Mouse (Mus musculus): Measurements from ENCODE around the gene Spata22. TPM values are rescaled to one million over a fixed set of nuclear protein-coding genes. Genes with fewer than 3 reads are reported as not detected.
"Not testable (repeated sequence)": the region's sequence is repeated elsewhere in the genome, so short reads cannot be mapped to it uniquely, and the experiment has no call there.

Spata22 gene
- 0.73 TPM in 1 of 2 replicates, not detected in the other for total RNA-seq (2021)
- long read RNA-seq, partial matches to known transcripts, result 0 of 2 reads
- long read RNA-seq, other reads (novel, unspliced or antisense), result 2 of 2 reads

DNA sequence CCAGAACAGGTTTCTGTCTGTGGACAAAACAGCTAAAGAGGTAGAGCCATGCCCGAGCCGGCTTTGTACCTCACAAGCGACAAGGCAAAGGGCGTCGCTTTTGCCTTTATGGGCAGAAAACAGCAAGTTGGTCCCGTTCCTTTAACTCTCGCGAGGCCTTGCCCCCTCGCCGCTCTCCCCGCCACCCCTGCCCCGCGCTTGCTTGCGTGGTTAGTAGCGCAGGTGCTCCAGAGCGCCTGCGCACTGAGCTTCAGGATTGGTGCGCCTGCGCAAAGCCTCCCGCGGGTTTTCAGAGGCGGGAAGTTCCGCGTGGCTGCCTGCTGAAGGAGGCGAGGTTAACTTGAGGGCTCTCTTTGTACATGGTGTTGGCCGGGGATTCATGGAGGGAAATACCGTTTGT lies at the start of gene Spata22, which contains the start of the genes Aspa and Gm49340:
TSS of gene Spata22 (plus strand) at position 300 of the 400 bp plus-strand sequence.
TSS of gene Aspa (minus strand) at position 155 of the 400 bp plus-strand sequence.
TSS of gene Gm49340 (plus strand) at position 300 of the 400 bp plus-strand sequence.
- DNase-seq, result no peak

DNA sequence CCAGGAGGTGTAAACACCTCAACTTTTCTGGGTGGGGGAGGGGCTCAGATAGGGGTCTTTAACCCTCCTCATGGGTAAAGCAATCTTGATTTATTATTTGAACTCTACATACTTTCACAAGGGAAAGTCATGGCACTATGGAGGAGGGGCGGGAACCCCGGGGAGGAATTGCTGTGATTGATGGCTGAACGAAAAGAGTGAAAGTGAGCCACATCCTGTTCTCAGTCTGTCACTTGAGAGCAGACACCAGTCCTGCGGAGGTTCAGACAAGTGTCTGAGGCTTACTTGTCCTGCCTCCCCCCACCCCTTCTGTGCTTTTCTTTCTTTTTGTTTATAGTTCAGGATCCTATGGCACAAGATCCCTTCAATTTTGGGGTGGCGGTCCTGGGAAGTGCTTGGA lies 48.8 kb upstream of the Spata22 start:
- DNase-seq, result no peak

DNA sequence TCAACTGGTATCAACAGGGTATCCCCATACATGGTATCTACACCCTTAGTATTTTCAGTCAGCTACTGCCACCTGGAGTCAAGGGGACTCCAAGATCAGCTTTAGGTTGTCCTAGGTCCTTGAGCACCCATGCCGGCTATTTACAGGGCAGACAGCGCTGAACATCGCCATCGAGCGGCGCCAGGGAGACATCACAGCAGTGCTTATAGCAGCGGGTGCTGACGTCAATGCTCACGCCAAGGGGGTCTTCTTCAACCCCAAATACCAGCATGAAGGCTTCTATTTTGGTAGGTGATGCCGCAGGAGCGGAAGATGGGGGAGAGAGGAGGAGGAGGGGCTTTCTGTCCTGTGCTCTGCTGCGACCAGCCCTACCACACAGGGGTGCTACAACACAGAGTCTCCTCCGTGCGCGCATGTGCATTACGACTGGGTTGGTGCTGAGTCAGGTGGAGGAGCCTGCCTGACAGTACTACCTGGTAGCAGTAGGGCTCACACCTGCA lies 48.0 kb upstream of the Spata22 start:
- DNase-seq, result peak; percentile 49

DNA sequence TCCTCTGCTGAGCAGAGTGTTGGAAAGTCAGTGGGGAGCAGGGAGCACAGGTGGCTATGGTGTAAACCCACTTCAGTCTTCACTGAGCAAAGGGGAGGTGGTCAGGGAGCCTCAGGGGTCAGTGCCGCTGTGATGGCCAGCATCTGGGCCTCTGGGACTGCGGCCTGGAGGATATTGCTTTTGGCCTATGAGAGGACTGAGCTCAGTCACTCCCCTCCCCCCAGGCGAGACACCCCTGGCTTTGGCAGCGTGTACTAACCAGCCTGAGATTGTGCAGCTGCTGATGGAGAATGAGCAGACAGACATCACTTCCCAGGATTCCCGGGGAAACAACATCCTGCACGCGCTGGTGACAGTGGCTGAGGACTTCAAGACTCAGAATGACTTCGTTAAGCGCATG lies 46.2 kb upstream of the Spata22 start:
- no peak for DNase-seq

DNA sequence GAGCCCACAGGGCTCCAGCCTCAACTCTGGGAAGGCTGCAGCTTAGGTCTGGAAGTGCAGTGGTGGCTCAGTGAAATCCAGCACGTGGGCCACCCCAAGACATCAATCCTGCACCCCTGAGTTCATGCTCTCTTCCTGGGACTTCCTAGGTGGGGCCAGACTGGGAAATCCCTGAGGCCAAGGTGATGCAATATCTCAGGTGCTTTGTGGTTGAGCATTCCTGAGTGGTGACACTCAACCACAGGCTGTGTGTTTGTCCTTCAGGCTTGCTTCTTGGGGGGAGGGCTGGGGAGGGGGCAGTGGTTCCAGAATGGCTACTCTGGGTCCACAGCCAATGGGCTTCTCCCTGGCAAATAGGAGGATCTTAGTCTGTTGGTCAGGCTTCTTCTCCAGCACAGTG lies 45.6 kb upstream of the Spata22 start:
- no peak for DNase-seq

DNA sequence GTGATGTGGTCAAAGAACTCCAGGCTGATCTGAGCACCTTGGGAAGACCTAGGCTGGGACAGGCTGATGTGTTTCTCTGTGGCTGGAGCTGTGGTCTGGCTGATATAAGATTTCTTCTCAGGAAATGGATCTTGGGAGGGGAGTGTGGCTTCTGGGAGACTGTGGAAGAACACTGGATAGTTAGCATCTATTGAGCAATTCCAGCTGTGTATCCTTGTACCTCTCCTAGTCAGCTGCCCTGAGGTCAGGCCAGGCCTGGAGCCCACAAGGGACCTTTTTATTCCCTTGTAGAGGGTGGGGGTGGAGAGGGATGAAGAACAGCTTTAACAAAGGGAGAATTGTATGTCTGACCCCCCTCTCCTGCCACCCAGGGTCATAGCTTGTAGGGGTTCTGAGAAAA lies 45.2 kb upstream of the Spata22 start:
- DNase-seq, result no peak

DNA sequence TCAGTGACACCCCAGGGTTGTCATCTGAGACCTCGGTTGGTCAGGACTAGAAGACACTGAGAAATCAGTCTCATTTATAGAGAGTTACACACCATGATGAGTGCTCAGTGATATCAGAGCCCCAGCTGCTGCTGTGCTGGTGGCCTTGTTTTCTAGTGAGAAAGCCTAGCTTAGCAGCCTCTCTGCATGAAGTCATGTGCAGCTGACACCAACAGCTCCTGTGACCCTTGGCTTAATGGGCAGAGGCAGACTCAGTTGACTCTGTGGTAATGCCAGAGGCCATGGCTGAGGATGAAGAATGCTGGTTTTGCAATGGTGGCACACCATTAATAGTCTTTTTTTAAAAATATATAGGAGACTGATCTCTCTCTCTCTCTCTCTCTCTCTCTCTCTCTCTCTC lies 39.9 kb upstream of the Spata22 start:
- DNase-seq, result no peak

DNA sequence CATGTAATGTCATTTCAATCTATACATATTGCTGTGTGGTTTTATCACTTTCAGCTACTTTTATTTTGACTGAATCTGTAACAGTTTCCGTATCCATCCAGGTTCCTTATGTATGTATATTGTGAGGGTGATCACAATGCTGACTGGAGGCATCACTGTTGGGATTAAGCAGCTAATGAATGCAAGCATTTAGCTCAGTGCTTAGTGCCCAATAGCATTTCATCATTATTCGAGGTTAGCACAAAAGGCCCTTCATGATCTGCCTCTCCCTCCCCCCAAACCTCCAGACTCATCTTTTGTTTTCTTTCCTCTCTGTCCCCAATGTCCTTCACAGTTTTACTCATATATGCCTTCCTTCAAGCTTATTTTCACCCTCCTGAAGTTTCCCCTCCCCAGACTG lies 26.4 kb upstream of the Spata22 start:
- DNase-seq, result no peak

DNA sequence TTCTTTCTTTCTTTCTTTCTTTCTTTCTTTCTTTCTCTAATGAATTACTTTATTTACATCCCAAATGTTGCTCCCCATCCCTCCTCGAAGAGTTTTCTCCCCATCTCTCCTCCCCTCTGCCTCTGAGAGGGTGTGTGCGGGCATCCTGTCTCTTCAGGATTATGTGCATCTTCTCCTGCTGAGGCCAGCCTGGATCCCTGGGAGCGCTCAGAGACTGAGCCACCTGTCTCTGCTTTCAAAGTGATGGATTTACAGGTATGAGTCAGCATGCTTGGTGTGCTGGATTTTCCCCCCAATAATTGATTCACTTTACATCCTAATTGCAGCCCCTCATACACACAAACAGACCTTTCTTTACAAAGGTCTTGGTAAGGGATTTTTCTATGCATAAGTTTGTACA lies 13.6 kb upstream of the Spata22 start:
- DNase-seq, result no peak

DNA sequence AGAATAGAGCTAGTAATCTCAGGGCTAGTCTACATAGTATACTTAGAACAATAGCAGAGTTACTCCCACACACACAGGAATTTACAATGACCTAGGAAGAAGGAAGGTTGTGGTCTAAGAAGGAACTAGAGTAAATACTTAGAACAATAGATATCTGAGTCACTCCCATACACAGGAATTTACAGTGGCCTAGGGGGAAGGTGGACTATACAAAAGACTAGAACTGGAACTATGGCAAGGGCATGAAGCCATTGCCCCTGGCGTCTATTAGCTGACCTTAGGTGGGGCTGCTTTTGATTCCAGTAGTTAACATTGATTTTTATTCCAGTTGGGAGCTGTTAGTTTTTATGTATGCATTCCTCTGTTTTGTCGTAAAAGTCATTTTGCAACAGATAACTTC lies 11.0 kb upstream of the Spata22 start:
- DNase-seq, result not testable (repeated sequence)

DNA sequence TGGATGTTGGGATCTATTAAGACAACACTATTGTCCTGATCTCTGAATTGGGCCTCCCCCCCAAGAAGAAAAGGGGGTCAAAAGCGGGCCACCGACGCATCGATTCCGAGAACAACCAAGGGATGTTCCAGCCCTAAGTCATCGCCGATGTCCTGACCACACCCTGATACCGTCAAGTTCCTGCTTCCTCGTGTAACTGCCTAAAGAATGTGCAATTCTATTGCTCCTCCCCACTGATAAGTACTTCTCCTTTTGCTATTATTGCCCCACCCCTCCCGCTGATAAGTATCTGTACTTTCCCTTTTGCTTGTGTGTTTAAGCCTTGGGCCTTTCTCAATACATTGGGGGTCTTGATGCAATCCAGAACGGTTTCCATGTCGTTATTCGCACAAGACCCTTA lies 8.5 kb upstream of the Spata22 start:
- not testable (repeated sequence) for DNase-seq

DNA sequence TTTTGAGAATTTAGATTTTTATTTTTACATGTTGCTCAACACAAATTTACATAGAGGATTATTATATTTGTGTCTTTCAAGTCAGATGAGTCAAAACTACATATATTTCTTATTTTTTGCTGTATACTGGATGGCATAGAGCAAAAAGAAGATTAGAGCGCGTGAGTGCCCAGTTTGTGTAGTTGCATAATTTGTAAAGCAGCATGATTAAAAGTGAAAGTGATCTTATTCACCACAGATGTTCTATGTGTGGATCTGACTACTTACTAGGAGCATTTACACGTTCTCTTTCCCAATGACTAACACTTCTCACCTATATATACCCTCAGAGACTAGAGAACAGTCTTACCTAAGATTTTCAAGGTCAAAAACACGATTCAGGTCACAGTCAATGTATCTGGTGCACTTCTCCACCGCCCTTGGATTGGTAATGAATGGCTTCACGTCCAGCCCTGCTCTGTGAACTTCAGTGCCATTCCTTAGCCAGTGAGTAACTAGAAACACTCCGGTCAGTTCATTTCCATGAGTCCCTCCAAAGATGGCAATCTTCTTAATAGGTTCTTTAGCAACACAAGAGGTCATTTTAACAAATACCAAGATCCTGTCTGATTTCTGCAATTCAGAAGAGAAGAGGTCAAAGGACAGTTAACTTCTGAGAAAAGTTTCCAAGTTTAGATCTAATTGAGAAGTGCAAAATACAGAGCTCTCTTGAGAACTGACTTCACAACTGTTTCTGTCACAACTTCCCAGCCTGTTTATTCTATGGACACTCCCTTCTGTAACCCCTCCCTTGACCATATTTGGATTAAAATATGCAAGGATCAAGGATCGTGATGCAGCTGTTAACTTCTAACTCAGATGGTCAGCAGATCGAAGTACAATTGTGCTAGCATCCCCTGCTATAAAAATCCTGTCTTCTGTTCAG lies 5.4 kb upstream of the Spata22 start:
- no peak for DNase-seq

DNA sequence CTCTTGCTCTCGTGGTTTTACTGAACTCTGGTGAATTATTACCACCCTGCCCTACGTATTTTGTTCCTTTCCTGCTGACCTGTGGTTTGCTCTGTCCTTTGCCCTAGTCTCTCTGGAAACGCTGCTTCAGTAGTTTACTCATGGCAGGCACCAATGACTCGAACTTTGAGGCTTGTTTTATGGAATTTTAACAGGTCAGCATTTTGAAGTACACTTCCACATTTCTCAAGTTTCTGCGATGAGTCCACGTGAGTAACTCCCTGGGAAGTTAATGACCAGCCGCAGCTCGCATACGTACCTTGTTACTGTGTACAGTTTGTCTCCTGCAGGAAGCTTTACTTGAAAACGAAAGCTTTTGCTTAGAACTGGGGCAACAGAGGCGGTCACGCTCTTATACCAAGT lies 3.1 kb upstream of the Spata22 start:
- DNase-seq, result no peak

DNA sequence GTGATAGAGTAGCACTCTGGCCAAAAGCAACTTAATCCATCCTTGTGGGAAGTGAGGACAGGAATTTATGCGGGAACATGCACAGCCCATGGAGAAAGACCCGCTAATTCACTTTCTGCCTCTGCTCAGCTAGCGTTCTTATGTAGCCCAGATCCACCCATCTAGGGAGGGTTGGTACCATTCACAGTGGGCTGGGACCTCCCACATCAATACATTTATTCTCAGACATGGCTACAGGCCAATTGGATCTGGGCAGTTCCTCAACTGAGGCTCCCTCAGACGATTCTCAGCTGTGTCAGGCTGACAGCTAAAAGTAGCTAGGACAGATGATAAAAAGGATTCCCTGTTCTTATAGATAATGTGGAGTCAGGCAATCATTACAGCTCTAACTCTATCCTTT lies 2.2 kb upstream of the Spata22 start:
- no peak for DNase-seq

DNA sequence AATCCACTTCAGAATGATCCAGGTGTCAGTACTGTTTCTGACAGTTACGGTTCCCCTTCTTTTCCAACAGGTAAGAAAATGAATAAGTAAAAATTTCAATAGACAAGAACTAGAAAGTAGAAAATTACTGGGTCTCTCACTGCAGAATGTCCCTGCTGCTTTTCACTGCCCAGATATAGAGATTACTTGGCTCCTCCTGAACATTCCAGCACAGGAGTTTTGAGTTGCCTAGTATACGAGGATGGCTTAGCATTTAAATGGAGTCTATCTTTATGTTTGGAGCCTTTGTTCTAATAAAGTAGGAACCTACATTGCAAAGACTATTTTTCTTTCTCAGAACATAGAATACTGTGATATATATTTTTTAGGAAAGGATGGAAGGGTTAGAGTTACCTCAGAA lies 3.8 kb downstream of the Spata22 start:
- DNase-seq, result no peak

DNA sequence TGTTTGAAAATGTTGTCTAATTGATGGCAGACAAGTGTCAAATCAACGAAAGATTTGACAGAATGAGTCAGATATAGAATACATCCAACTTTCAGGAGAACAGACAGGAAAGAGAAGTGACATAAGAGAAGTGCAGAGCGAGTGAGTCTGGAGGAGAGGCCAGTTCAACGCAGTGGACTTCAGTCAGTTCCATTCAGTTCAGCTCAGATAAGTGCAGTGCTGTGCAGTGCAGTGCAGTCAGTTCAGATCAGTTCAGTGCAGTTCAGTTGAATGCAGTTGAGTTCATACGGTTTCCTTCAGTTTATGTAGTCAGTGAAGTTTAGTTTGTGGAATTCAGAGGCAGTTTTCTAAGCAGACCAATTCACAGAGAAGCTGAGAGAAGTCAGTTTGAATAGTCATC lies 7.4 kb downstream of the Spata22 start:
- DNase-seq, result no peak

DNA sequence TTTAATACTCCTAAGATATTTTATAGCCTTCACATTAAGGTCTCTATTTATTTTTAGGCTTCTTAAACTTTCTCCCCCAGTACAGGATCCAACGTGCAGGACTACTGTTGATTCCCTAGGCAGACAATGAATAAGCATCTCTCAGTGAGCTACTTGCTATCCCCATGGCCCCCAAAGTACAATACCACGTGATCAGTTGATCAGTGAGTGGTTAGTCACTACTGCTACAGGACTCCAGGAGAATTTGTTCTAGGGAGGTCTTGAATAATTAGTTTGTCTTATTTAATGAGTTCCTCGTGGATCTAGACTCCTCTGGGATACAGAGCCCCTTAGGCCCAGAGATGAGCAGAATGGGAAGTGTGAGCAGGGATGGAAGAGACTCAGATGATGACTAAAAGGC lies 20.9 kb downstream of the Spata22 start, which contains the start of gene Olfr20:
TSS of gene Olfr20 (plus strand) at position 301 of the 400 bp plus-strand sequence.
- no peak for DNase-seq

DNA sequence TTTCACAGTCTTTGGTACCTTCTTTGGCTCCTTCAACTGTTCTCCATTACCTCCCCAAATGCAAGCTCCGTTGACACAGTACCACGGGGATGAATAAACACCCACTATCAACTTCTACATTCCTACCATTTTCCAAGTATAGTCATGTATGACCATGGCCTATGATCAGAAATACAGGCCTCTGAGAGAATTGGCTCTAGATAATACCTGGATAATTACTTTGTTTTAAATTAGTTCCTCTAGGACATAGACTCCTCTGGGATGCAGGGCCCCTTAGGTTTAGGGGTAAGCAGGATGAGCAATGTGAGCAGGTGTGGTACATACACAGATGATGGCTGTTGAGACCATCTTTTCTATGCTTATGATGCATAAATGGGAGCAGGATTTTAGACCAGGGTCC lies 41.4 kb downstream of the Spata22 start, which contains the start of gene Olfr376:
TSS of gene Olfr376 (plus strand) at position 301 of the 400 bp plus-strand sequence.
- no peak for DNase-seq

DNA sequence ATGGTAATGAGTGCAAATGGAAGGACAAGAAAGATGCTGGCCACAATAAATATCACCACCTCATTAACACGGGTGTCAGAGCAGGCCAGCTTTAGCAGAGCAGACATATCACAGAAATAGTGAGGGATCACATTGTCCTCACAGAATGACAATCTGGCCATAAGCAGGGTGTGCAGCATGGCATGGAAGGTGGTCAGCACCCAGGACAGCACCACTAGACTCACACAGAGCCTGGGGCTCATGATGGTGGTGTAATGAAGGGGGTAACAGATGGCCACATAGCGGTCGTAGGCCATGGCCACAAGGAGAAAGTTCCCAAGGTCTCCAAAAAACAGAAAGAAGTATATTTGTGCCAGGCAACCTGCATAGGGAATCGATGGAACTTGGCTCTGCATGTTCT lies 65.8 kb downstream of the Spata22 start:
- no peak for DNase-seq
